Mouse (Mus musculus): ENCODE measurements at regions not wholly inside any gene's neighbourhood (a gene's known extent, or its start where the extent isn't known, plus 50 kb on each side); places are given as distances from the start of the nearest gene placed in this dataset.

- TF ChIP-seq EP300 (IDR thresholded peaks at IDR 0.05; ENCODE audit: low read depth) (peak; percentile 85), CTCF (IDR thresholded peaks at IDR 0.05; ENCODE audit: low read depth) (no peak)
Observed at GRCm38 (mm10) chr10:98857395-98857794, 56.8 kb upstream of the Atp2b1 start.

Data from heart, postnatal 0 days (tissue).